Mouse (Mus musculus) intestine, postnatal 0 days (tissue): ENCODE data around the gene Nup107. TPM values are rescaled to one million over a fixed set of nuclear protein-coding genes. Genes with fewer than 3 reads are reported as not detected.

Experiments
- ATAC-seq: fragments of 200-750 bp; cut with Nextera tagmentation; 2 replicates; pipeline ENCODE4 v1.8.0; 2017; ENCODE audit warnings: mild to moderate bottlenecking, moderate TSS enrichment, moderate library complexity
- H3K27ac ChIP-seq: fragments of 300-500 bp; sonication (generic); 2 replicates; pipeline ENCODE4 v1.5.1; 2014; ENCODE audit warnings: mild to moderate bottlenecking, low read depth, low read length, moderate library complexity
- H3K27me3 ChIP-seq: fragments of 300-500 bp; sonication (generic); replicated peaks from 2 replicates; pipeline ENCODE4 v1.6.1; 2014; ENCODE audit warnings: low read length, mixed read lengths; ENCODE audit not compliant: control insufficient read depth, insufficient read depth
- H3K36me3 ChIP-seq: fragments of 300-500 bp; sonication (generic); 2 replicates; pipeline ENCODE4 v1.6.1; 2014; ENCODE audit warnings: mild to moderate bottlenecking, moderate library complexity; ENCODE audit not compliant: control insufficient read depth, insufficient read depth
- H3K4me1 ChIP-seq: fragments of 300-500 bp; sonication (generic); replicated peaks from 2 replicates; pipeline ENCODE4 v1.6.1; 2014; ENCODE audit warnings: antibody characterized with exemption, low read length, mixed read lengths; ENCODE audit not compliant: control insufficient read depth, insufficient read depth
- H3K4me2 ChIP-seq: fragments of 300-500 bp; sonication (generic); replicated peaks from 2 replicates; pipeline ENCODE4 v1.6.1; 2014; ENCODE audit warnings: low read depth, mild to moderate bottlenecking, moderate library complexity
- H3K4me3 ChIP-seq: fragments of 300-500 bp; sonication (generic); 2 replicates; pipeline ENCODE4 v1.5.1; 2014; ENCODE audit warnings: low read depth, low read length
- H3K9ac ChIP-seq: fragments of 300-500 bp; sonication (generic); 2 replicates; pipeline ENCODE4 v1.6.1; 2014; ENCODE audit warnings: mild to moderate bottlenecking, low read depth, low read length
- H3K9me3 ChIP-seq: fragments of 300-500 bp; sonication (generic); 2 replicates; pipeline ENCODE4 v1.6.1; 2016; ENCODE audit warnings: mixed run types; ENCODE audit not compliant: control insufficient read depth
- CTCF ChIP-seq: sonication (generic); IDR thresholded peaks from 2 replicates; pipeline ENCODE4 v1.5.1; 2016; ENCODE audit warnings: low read depth, mild to moderate bottlenecking, control low read depth, antibody characterized with exemption, moderate library complexity
- WGBS: fragments of 180-500 bp; shearing (Covaris S2); extraction: QIAGEN DNeasy Blood & Tissue Kit; methylation state at CpG from one replicate; pipeline ENCODE4 v1.1.7; 2014; 5-methylcytosine and 5-hydroxymethylcytosine counted together
- polyA plus RNA-seq: library from polyadenylated mRNA; unstranded; fragments of >200 nt; fragmentation: Nextera tagmentation; extraction: Ambion mirVana; gene quantifications from 2 replicates; pipeline ENCODE4 v1.2.1, GENCODE M21; 2015

Nup107 gene
- polyA plus RNA-seq, 1 experiment from 2014 or later = 16.2 TPM

DNA sequence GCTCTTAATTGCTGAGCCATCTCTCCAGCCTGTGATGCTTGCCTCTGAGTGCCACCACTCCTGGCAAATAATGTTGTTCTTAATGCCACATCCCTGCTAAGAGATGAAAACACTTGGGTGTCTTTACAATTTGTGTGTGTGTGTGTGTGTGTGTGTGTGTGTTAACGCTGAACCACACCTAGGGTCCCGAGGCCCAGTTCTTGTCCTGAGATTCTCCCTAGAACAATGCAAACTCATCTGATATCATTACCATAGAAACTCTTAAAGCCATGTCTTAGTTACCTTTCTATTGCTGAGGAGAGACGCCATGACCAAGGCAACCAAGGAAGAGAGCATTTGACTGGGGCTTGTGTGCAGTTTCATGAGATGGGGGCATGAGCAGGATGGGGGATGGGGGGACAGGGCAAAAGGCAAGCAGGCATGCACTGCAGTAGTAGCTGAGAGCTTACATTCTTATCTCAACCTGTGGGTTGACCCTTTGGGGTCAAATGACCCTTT, 78.4 kb downstream of the Nup107 start:
- H3K27me3 ChIP-seq = no peaks in the 10 kb centered on the region
- H3K9ac ChIP-seq = no peak overlapping the region
- H3K4me1 ChIP-seq = no peaks in the 10 kb centered on the region
- TF ChIP-seq CTCF = no peak
- H3K4me2 ChIP-seq = no peak overlapping the region
- H3K36me3 ChIP-seq = no peaks in the 10 kb centered on the region
- H3K27ac ChIP-seq = no peak overlapping the region
- 83% methylated on average over 3 of the region's 3 CpGs for WGBS
- H3K4me3 ChIP-seq = no peak overlapping the region
- no peaks in the 10 kb centered on the region for H3K9me3 ChIP-seq
- no peak for ATAC-seq

DNA sequence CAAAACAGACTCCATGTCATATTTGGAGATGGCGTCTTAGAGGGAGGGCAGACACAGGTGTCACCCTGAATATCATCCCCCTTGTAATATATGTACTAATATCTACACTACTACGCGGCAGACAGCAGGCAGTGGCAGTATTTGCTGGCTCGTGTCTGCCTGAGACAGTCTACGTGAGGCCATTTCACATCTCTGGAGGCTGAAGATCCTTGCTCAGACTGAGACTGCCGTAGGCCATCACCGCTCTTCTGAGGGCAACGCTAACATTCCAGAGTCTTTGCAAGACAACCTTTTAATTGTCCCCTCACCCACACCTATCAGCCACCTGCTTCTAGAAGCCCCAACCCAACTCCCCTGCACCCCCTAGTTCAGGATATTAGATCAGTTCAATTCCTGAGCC, 79.0 kb downstream of the Nup107 start:
- no peak overlapping the region for H3K4me2 ChIP-seq
- TF ChIP-seq CTCF = no peak
- H3K4me3 ChIP-seq = no peak overlapping the region
- no peak overlapping the region for H3K27ac ChIP-seq
- 0 out of 2 replicates have a peak, but pooled peaks cover 5% of the 10 kb centered on the region for H3K4me1 ChIP-seq
- 92% methylated on average over 8 of the region's 8 CpGs for WGBS
- no peaks in the 10 kb centered on the region for H3K9me3 ChIP-seq
- H3K27me3 ChIP-seq = no peaks in the 10 kb centered on the region
- H3K36me3 ChIP-seq = no peaks in the 10 kb centered on the region
- no peak overlapping the region for H3K9ac ChIP-seq
- no peak for ATAC-seq

DNA sequence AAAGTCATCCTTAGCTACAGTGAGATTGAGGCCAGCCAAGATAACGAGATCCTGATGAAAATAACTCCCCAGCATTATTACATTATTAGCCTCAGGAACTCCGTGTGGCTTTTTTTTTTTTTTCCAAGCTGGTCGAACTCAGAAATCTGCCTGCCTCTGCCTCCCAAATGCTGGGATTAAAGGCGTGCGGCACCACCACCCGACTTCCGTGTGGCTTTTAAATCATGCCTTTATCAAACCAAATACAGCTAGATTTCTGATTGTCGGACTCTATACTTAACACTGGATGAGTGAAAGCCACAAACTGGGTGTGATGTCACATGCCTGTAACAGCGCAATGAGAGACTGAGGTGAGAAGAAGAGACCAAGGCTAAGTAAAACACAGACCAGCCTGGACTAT, 79.6 kb downstream of the Nup107 start:
- Histone ChIP-seq H3K36me3 (no peaks in the 10 kb centered on the region), H3K27me3 (no peaks in the 10 kb centered on the region), H3K9me3 (no peaks in the 10 kb centered on the region), H3K4me2 (no peak overlapping the region), H3K4me3 (no peak overlapping the region), H3K9ac (no peak overlapping the region), H3K27ac (no peak overlapping the region), H3K4me1 (0 out of 2 replicates have a peak, but pooled peaks cover 5% of the 10 kb centered on the region)
- 85% methylated on average over 9 of the region's 9 CpGs for WGBS
- TF ChIP-seq CTCF = no peak
- no peak for ATAC-seq

DNA sequence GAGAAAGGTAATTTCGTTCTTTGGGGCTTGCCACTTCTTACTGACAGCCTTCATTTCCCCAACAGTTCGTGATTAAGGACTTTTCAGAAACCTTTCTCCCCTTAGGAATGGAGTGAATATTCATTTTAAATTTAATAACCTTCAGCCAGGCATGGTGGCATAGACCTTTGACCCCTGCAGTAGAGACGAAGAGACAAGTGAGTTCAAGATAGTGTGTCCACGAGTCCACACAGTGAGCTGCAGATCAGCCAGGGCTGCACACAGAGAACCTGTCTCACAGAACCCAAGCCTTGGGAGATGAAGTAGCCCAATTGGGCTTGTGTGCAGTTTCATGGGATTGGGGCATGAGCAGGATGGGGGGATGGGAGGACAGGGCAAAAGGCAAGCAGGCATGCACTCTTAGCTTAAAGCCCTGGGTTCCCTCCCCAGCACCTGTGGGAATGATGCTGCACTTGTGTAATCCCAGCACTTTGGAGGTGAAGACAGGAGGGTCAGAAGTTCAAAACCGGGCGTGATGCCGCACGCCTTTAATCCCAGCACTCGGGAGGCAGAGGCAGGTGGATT, 80.2 kb downstream of the Nup107 start:
- peaks cover 5% of the 10 kb centered on the region; the same call in 1 of the 2 replicates for H3K36me3 ChIP-seq
- 0 out of 2 replicates have a peak, but pooled peaks cover 5% of the 10 kb centered on the region for H3K4me1 ChIP-seq
- H3K9ac ChIP-seq = no peak overlapping the region
- WGBS = 80% methylated on average over 9 of the region's 9 CpGs
- H3K9me3 ChIP-seq = no peaks in the 10 kb centered on the region
- no peak overlapping the region for H3K27ac ChIP-seq
- ATAC-seq = no peak
- no peak overlapping the region for H3K4me3 ChIP-seq
- no peak overlapping the region for H3K4me2 ChIP-seq
- H3K27me3 ChIP-seq = no peaks in the 10 kb centered on the region
- no peak for TF ChIP-seq CTCF

DNA sequence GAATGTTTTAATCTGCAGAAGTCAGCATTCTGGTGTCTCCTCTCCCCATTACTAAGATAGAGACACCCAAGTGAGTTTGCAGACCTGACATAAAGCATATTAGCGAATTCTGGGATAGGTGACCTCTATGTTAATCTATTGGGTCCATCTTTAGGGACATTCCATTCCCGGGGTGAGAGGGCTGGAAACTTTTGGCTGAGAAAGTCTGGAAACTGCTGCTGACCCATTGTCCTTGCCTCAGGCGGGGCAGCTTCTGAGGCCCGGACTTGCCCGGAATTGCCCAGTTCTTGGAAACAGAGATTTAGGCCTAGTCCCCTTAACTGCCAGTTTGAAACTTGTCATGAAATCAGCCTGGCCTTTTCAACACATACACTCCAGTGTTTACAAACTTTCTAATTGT, 81.1 kb downstream of the Nup107 start:
- peak overlapping the region; percentile 74 for H3K4me2 ChIP-seq
- H3K27me3 ChIP-seq = no peaks in the 10 kb centered on the region
- TF ChIP-seq CTCF = no peak
- 0 out of 2 replicates have a peak, but pooled peaks cover 5% of the 10 kb centered on the region for H3K4me1 ChIP-seq
- no peak for ATAC-seq
- no peak overlapping the region for H3K9ac ChIP-seq
- H3K36me3 ChIP-seq = peaks cover 14% of the 10 kb centered on the region
- no peaks in the 10 kb centered on the region for H3K9me3 ChIP-seq
- H3K27ac ChIP-seq = peak overlapping the region; percentile 10; the same call in 1 of the 2 replicates
- H3K4me3 ChIP-seq = peak overlapping the region; percentile 93; the same call in 1 of the 2 replicates
- 62% methylated on average over 5 of the region's 5 CpGs for WGBS

DNA sequence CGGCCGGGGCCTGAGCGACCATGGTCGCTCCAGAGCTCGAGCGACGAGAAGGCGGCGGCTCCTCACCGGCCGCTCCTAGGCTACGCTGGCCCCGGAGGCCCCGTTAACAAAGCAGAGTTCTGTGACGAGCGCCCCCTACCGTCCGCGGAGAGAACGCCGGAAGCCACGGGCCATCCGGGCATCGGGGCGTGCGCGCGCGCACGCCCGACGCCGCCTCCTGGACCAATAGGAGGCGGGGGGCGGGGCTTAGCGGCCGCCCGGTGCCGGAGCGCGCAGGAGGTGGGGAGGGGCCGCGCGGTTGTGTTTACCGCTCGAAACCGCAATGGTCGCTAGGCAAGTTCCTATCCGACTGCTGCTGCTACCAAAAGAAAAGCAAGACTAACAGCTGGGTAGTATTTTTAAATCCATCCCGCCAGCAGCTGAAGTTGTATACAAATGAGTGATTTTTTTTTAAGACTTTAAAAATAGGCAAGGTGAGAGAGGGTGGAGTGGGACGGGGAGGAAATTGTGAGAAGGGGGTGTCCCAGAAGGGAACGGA, 81.8 kb downstream of the Nup107 start, which contains the start of gene Mdm2:
TSS of gene Mdm2 (minus strand) at position 155 of the 538 bp plus-strand sequence.
- H3K4me2 ChIP-seq = peak within 1 kb of the TSS; percentile 74
- TF ChIP-seq CTCF = peak; percentile 83
- H3K9ac ChIP-seq = peak within 1 kb of the TSS; percentile 97
- ATAC-seq = peak; percentile 96
- under 1% methylated on average over 52 of the region's 52 CpGs for WGBS
- no peaks in the 10 kb centered on the region for H3K9me3 ChIP-seq
- H3K27me3 ChIP-seq = no peaks in the 10 kb centered on the region
- peaks cover 17% of the 10 kb centered on the region for H3K36me3 ChIP-seq
- H3K27ac ChIP-seq = peak within 1 kb of the TSS; percentile 97
- H3K4me3 ChIP-seq = peak within 1 kb of the TSS; percentile 93
- 0 out of 2 replicates have a peak, but pooled peaks cover 5% of the 10 kb centered on the region for H3K4me1 ChIP-seq
